ENCODE assay signal across 8 mouse cellular contexts in the genomic region with DNA sequence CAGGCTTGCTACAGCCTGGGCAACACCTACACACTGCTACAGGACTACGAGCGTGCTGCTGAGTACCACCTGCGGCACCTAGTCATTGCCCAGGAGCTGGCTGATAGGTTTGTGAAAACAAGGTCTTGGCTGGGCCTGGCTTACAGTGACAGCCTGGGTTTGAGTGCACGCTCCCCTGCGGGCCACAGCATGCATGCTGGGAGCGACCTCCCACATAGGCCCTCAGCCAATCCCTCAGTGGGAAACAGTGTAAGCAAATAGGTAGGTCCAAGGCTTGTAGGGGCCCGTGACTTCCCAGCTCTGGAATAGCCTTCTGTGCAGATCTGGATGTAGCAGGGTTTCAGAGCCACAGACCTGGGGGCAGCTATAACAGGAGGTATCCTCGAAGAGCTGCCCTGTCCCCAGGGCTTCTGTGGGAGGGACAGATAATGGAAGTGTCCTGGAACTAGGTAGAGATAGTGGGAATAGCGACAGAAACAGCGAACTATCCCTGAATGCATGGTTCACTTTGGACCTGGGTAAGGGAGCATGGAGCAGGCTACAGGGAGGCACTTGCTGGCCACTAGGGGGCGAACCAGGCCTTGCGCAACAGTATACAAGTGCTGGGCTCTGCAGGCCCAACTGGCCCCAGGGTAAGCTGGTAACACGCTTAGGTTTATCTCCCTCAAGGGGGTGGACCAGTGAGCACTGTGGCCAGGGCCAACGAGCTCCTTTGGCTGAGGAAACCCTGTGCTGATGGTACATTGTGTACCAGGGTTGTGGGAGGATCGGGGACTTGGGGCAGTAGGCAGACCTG. TPM values are rescaled to one million over a fixed set of nuclear protein-coding genes. Genes with fewer than 3 reads are reported as not detected.
A peak's percentile ranks its signal among the peaks of the same experiment; 100 is the strongest.
DNase-seq lines count a peak whose midpoint lies in the region; ATAC-seq and TF ChIP-seq lines count a peak whose summit lies in the region.

No protein-coding gene starts in this region.

- no peaks in the 10 kb centered on the region for H3K4me1 ChIP-seq in bone marrow macrophage, adult 2 months (ENCODE audit: control insufficient read depth, insufficient read depth, low read length)
- no peaks in the 10 kb centered on the region for H3K4me1 ChIP-seq in forebrain, embryonic 11.5 days (replicated peaks; ENCODE audit: control insufficient read depth, insufficient read depth, low read length)
- peaks cover 28% of the 10 kb centered on the region for H3K4me1 ChIP-seq in hindbrain, embryonic 13.5 days (replicated peaks)
- 0 out of 2 replicates have a peak, but pooled peaks cover 2% of the 10 kb centered on the region for H3K4me1 ChIP-seq in liver, embryonic 13.5 days (replicated peaks)

- H3K4me3 ChIP-seq in bone marrow macrophage, adult 2 months (ENCODE audit: insufficient read depth, low read length) = no peak overlapping the region
- no peak overlapping the region for H3K4me3 ChIP-seq in forebrain, embryonic 11.5 days (ENCODE audit: low read depth, low read length)
- no peak overlapping the region for H3K4me3 ChIP-seq in hindbrain, embryonic 13.5 days
- H3K4me3 ChIP-seq in liver, embryonic 13.5 days (replicated peaks) = no peak overlapping the region

- no peaks in the 10 kb centered on the region for H3K27me3 ChIP-seq in forebrain, embryonic 11.5 days (ENCODE audit: control insufficient read depth, insufficient read depth, low read length)
- H3K27me3 ChIP-seq in hindbrain, embryonic 13.5 days = no peaks in the 10 kb centered on the region
- H3K27me3 ChIP-seq in liver, embryonic 13.5 days = no peaks in the 10 kb centered on the region

- peak; percentile 62 for DNase-seq in ovary, postnatal 36 days (ENCODE audit: low spot score)
- DNase-seq in ovary, postnatal 14 days (ENCODE audit: low spot score) = no peak
- DNase-seq in forebrain, embryonic 11.5 days (ENCODE audit: low spot score) = peak; percentile 82
- DNase-seq in liver, embryonic 13.5 days = peak; percentile 54
- DNase-seq in naive thymus-derived CD4-positive, alpha-beta T cell, adult 2 months (ENCODE audit: low read depth) = peak; percentile 81
- peak; percentile 48 to 61 for DNase-seq in thymus, postnatal 36 days

- no peak for TF ChIP-seq POLR2A in bone marrow macrophage, adult 2 months (IDR thresholded peaks at IDR 0.05; ENCODE audit: borderline replicate concordance, low read depth, low read length)

- WGBS in forebrain, embryonic 11.5 days = 70% methylated on average over 15 of the region's 15 CpGs
- 72% methylated on average over 15 of the region's 15 CpGs for WGBS in hindbrain, embryonic 13.5 days
- 52% methylated on average over 15 of the region's 15 CpGs for WGBS in liver, embryonic 13.5 days (ENCODE audit: insufficient replicate concordance)

- H3K9ac ChIP-seq in forebrain, embryonic 11.5 days (ENCODE audit: low read length) = no peak overlapping the region
- H3K9ac ChIP-seq in hindbrain, embryonic 13.5 days = no peak overlapping the region
- no peak overlapping the region for H3K9ac ChIP-seq in liver, embryonic 13.5 days

- peak; percentile 62; the same call in 1 of the 2 replicates for ATAC-seq in forebrain, embryonic 11.5 days (replicated peaks; ENCODE audit: low FRiP score)
- ATAC-seq in hindbrain, embryonic 13.5 days (ENCODE audit: low FRiP score) = peak; percentile 65; the same call in 1 of the 2 replicates
- peak; percentile 77 for ATAC-seq in liver, embryonic 13.5 days (ENCODE audit: low read depth)

- peak; percentile 93 for TF ChIP-seq CTCF in bone marrow macrophage, adult 2 months (IDR thresholded peaks at IDR 0.05; ENCODE audit: low read depth, low read length)

- no peak overlapping the region for H3K4me2 ChIP-seq in forebrain, embryonic 11.5 days (ENCODE audit: low read depth, low read length, severe bottlenecking)
- no peak overlapping the region for H3K4me2 ChIP-seq in hindbrain, embryonic 13.5 days
- no peak overlapping the region for H3K4me2 ChIP-seq in liver, embryonic 13.5 days

- H3K36me3 ChIP-seq in forebrain, embryonic 11.5 days (ENCODE audit: control insufficient read depth, insufficient read depth, low read length) = peaks cover 27% of the 10 kb centered on the region
- peaks cover 76% of the 10 kb centered on the region for H3K36me3 ChIP-seq in hindbrain, embryonic 13.5 days
- 0 out of 2 replicates have a peak, but pooled peaks cover 3% of the 10 kb centered on the region for H3K36me3 ChIP-seq in liver, embryonic 13.5 days

- H3K9me3 ChIP-seq in forebrain, embryonic 11.5 days (ENCODE audit: control insufficient read depth, low read length) = no peaks in the 10 kb centered on the region
- no peaks in the 10 kb centered on the region for H3K9me3 ChIP-seq in hindbrain, embryonic 13.5 days
- H3K9me3 ChIP-seq in liver, embryonic 13.5 days (replicated peaks) = no peaks in the 10 kb centered on the region

- H3K27ac ChIP-seq in bone marrow macrophage, adult 2 months (ENCODE audit: insufficient read depth, low read depth, low read length) = no peak overlapping the region
- no peak overlapping the region for H3K27ac ChIP-seq in forebrain, embryonic 11.5 days (ENCODE audit: low read depth, low read length)
- H3K27ac ChIP-seq in hindbrain, embryonic 13.5 days = no peak overlapping the region
- no peak overlapping the region for H3K27ac ChIP-seq in liver, embryonic 13.5 days

RNA-seq across cellular contexts. Expression of a gene that starts 10.3 kb away (rescaled TPM):
- 5.3 and 5.5 TPM in 2 replicates for polyA plus RNA-seq in bone marrow macrophage, adult 2 months (2012; ENCODE audit: insufficient read depth, insufficient read length, missing spikeins)
- 61.1 and 63.3 TPM in 2 replicates for polyA plus RNA-seq in forebrain, embryonic 11.5 days (2014; fragmentation: Nextera tagmentation; extraction: Ambion mirVana)
- polyA plus RNA-seq in hindbrain, embryonic 13.5 days (2015; fragmentation: Nextera tagmentation; extraction: Ambion mirVana) = 149 and 165 TPM in 2 replicates
- polyA plus RNA-seq in liver, embryonic 13.5 days (2015; fragmentation: Nextera tagmentation; extraction: Ambion mirVana) = 3.4 TPM in 2 replicates

RNA-seq across cellular contexts. Expression of a gene that starts 26.3 kb away (rescaled TPM):
- polyA plus RNA-seq in bone marrow macrophage, adult 2 months (2012; ENCODE audit: insufficient read depth, insufficient read length, missing spikeins) = 11.9 and 12.5 TPM in 2 replicates
- polyA plus RNA-seq in forebrain, embryonic 11.5 days (2014; fragmentation: Nextera tagmentation; extraction: Ambion mirVana) = 38.2 and 40.2 TPM in 2 replicates
- 29.0 and 29.6 TPM in 2 replicates for polyA plus RNA-seq in hindbrain, embryonic 13.5 days (2015; fragmentation: Nextera tagmentation; extraction: Ambion mirVana)
- 10.0 and 11.2 TPM in 2 replicates for polyA plus RNA-seq in liver, embryonic 13.5 days (2015; fragmentation: Nextera tagmentation; extraction: Ambion mirVana)

RNA-seq across cellular contexts. Expression of a gene that starts 31.2 kb away (rescaled TPM):
- not detected in 2 replicates for polyA plus RNA-seq in bone marrow macrophage, adult 2 months (2012; ENCODE audit: insufficient read depth, insufficient read length, missing spikeins)
- polyA plus RNA-seq in forebrain, embryonic 11.5 days (2014; fragmentation: Nextera tagmentation; extraction: Ambion mirVana) = 0.05 and 0.19 TPM in 2 replicates
- polyA plus RNA-seq in hindbrain, embryonic 13.5 days (2015; fragmentation: Nextera tagmentation; extraction: Ambion mirVana) = 0.18 and 0.23 TPM in 2 replicates
- polyA plus RNA-seq in liver, embryonic 13.5 days (2015; fragmentation: Nextera tagmentation; extraction: Ambion mirVana) = 0.02 and 0.03 TPM in 2 replicates

RNA-seq across cellular contexts. Expression of a gene that starts 35.1 kb away (rescaled TPM):
- 72.6 and 76.8 TPM in 2 replicates for polyA plus RNA-seq in bone marrow macrophage, adult 2 months (2012; ENCODE audit: insufficient read depth, insufficient read length, missing spikeins)
- polyA plus RNA-seq in forebrain, embryonic 11.5 days (2014; fragmentation: Nextera tagmentation; extraction: Ambion mirVana) = 0.96 and 1.8 TPM in 2 replicates
- polyA plus RNA-seq in hindbrain, embryonic 13.5 days (2015; fragmentation: Nextera tagmentation; extraction: Ambion mirVana) = 1.3 and 1.6 TPM in 2 replicates
- 1.2 and 1.5 TPM in 2 replicates for polyA plus RNA-seq in liver, embryonic 13.5 days (2015; fragmentation: Nextera tagmentation; extraction: Ambion mirVana)

RNA-seq across cellular contexts. Expression of a gene that starts 54.9 kb away (rescaled TPM):
- 16.3 and 18.3 TPM in 2 replicates for polyA plus RNA-seq in bone marrow macrophage, adult 2 months (2012; ENCODE audit: insufficient read depth, insufficient read length, missing spikeins)
- polyA plus RNA-seq in forebrain, embryonic 11.5 days (2014; fragmentation: Nextera tagmentation; extraction: Ambion mirVana) = 35.5 and 40.6 TPM in 2 replicates
- 27.8 and 35.2 TPM in 2 replicates for polyA plus RNA-seq in hindbrain, embryonic 13.5 days (2015; fragmentation: Nextera tagmentation; extraction: Ambion mirVana)
- polyA plus RNA-seq in liver, embryonic 13.5 days (2015; fragmentation: Nextera tagmentation; extraction: Ambion mirVana) = 10.5 and 12.6 TPM in 2 replicates
